Mouse (Mus musculus): ENCODE results near the gene Sfmbt2. TPM values are rescaled to one million over a fixed set of nuclear protein-coding genes. Genes with fewer than 3 reads are reported as not detected.

Sfmbt2 gene
- polyA plus RNA-seq (2012; rRNA removed) = 1.9 and 2.4 TPM in 2 replicates

DNA sequence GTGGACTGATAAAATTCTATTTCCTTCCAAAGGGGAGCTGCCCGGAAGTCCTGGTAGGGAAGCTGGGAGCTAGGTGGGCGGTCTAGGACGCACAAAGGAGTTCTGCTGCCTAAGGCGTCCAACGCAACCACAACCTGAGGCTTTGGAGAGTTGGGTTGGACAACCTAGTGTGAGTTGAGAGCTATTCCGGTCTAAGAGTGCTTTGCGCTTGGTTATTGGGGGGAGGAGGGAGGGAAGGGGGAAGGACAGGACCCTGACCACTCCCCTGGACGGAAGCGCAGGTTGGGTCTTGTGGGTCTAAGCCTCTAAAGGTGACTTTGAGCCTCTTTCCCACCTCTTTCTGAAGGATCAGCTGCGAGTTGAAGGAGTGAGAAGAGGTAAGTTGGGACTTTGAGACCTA, at the start of gene Sfmbt2:
Gene Sfmbt2, plus strand, starts transcription at position 335 of the 400 bp plus-strand sequence.

Other genes with a start within 250 kb of the Sfmbt2 start
- gene Itih2, start 239.1 kb upstream of the Sfmbt2 start, polyA plus RNA-seq (2012; rRNA removed) = 2.2 and 2.6 TPM in 2 replicates
- gene Itih5, start 216.9 kb upstream of the Sfmbt2 start, polyA plus RNA-seq (2012; rRNA removed) = 5.4 and 7.2 TPM in 2 replicates